Mouse (Mus musculus) MEL (cell line): ENCODE measurements around the gene Map3k6. TPM values are rescaled to one million over a fixed set of nuclear protein-coding genes. Genes with fewer than 3 reads are reported as not detected.

Experiments
- DNase-seq: peaks from one replicate; pipeline ENCODE4 v3.0.0; 2011; ENCODE audit warnings: low read depth, low spot score
- H3K27ac ChIP-seq: 2 replicates; pipeline ENCODE4 v1.5.1; 2012; ENCODE audit warnings: low read depth, mild to moderate bottlenecking, control low read depth, low read length, moderate library complexity; ENCODE audit not compliant: control insufficient read depth
- H3K27me3 ChIP-seq, 2 experiments: fragments of 150-350 bp in 1 of 2; sonication (generic) in 1 of 2; 2 replicates each; pipeline ENCODE4 v1.6.1; 2012; ENCODE audit warnings: low read length in 2 of 2, mild to moderate bottlenecking in 2 of 2, improper control_type of control experiment in 1 of 2, moderate library complexity in 1 of 2; ENCODE audit not compliant: insufficient read depth in 2 of 2, control insufficient read depth in 1 of 2
- H3K36me3 ChIP-seq, 2 experiments: 2 replicates each; pipeline ENCODE4 v1.6.1; 2012 to 2014; ENCODE audit warnings: low read length in 2 of 2, improper control_type of control experiment in 1 of 2, inconsistent platforms in 1 of 2, mild to moderate bottlenecking in 1 of 2; ENCODE audit not compliant: insufficient read depth in 2 of 2, control insufficient read depth in 1 of 2
- H3K4me1 ChIP-seq, 2 experiments: fragments of 150-350 bp in 1 of 2; sonication (generic) in 1 of 2; 2 replicates each; pipeline ENCODE4 v1.6.1; 2012; ENCODE audit warnings: low read length in 2 of 2, improper control_type of control experiment in 1 of 2, mild to moderate bottlenecking in 1 of 2; ENCODE audit not compliant: insufficient read depth in 2 of 2, control insufficient read depth in 1 of 2
- H3K4me3 ChIP-seq, 2 experiments: fragments of 150-350 bp in 1 of 2; sonication (generic) in 1 of 2; 2 replicates each; pipeline ENCODE4 v1.5.1; 2012; ENCODE audit warnings: low read depth in 2 of 2, low read length in 2 of 2, mild to moderate bottlenecking in 2 of 2, moderate library complexity in 2 of 2, control low read depth in 1 of 2, improper control_type of control experiment in 1 of 2; ENCODE audit not compliant: control insufficient read depth in 1 of 2, insufficient read depth in 1 of 2
- H3K79me2 ChIP-seq: 2 replicates; pipeline ENCODE4 v1.6.1; 2012; ENCODE audit warnings: mild to moderate bottlenecking, low read length, moderate library complexity; ENCODE audit not compliant: control insufficient read depth, poor library complexity, insufficient read depth
- H3K9ac ChIP-seq: 2 replicates; pipeline ENCODE4 v1.6.1; 2012; ENCODE audit warnings: low read depth, mild to moderate bottlenecking, control low read depth, low read length, moderate library complexity; ENCODE audit not compliant: control insufficient read depth, poor library complexity, severe bottlenecking
- H3K9me3 ChIP-seq: fragments of 150-350 bp; sonication (generic); replicated peaks from 2 replicates; pipeline ENCODE4 v1.6.1; 2012; ENCODE audit warnings: mild to moderate bottlenecking, low read length, improper control_type of control experiment, moderate library complexity; ENCODE audit not compliant: insufficient read depth
- BHLHE40 ChIP-seq: IDR thresholded peaks from 2 replicates; pipeline ENCODE4 v1.6.1; 2012; ENCODE audit warnings: low read depth, mild to moderate bottlenecking, inconsistent platforms, low read length, improper control_type of control experiment, borderline replicate concordance
- CHD2 ChIP-seq: IDR thresholded peaks from 2 replicates; pipeline ENCODE4 v1.6.1; 2011; ENCODE audit warnings: low read length, improper control_type of control experiment
- CTCF ChIP-seq, 3 experiments: IDR thresholded peaks in 2 of 3; conservative IDR thresholded peaks in 1 of 3; 2 replicates each; pipeline ENCODE4 v1.5.1; 2011 to 2012; ENCODE audit warnings: low read length in 3 of 3, low read depth in 2 of 3, mild to moderate bottlenecking in 2 of 3, improper control_type of control experiment in 1 of 3, inconsistent platforms in 1 of 3, mixed read lengths in 1 of 3, moderate library complexity in 1 of 3; ENCODE audit not compliant: control insufficient read depth in 1 of 3, insufficient read depth in 1 of 3, poor library complexity in 1 of 3, severe bottlenecking in 1 of 3
- E2F4 ChIP-seq: IDR thresholded peaks from 2 replicates; pipeline ENCODE4 v1.6.1; 2011; ENCODE audit warnings: low read depth, low read length, improper control_type of control experiment, borderline replicate concordance
- ETS1 ChIP-seq: IDR thresholded peaks from 2 replicates; pipeline ENCODE4 v1.6.1; 2012; ENCODE audit warnings: low read depth, mild to moderate bottlenecking, inconsistent platforms, low read length, improper control_type of control experiment, moderate library complexity
- GABPA ChIP-seq: IDR thresholded peaks from 2 replicates; pipeline ENCODE4 v1.6.1; 2012; ENCODE audit warnings: low read depth, mild to moderate bottlenecking, inconsistent platforms, low read length, improper control_type of control experiment, moderate library complexity
- KAT2A ChIP-seq: conservative IDR thresholded peaks from 2 replicates; pipeline ENCODE4 v1.6.1; 2012; ENCODE audit warnings: low read depth, low read length, improper control_type of control experiment, inconsistent platforms
- MAZ ChIP-seq: IDR thresholded peaks from 2 replicates; pipeline ENCODE4 v1.6.1; 2012; ENCODE audit warnings: low read depth, mild to moderate bottlenecking, inconsistent platforms, low read length, improper control_type of control experiment
- MEF2A ChIP-seq: IDR thresholded peaks from 2 replicates; pipeline ENCODE4 v1.6.1; 2014; ENCODE audit warnings: low read depth, mild to moderate bottlenecking, inconsistent platforms, low read length, improper control_type of control experiment; ENCODE audit not compliant: poor library complexity, insufficient replicate concordance, severe bottlenecking; ENCODE audit errors: extremely low read depth
- MXI1 ChIP-seq: IDR thresholded peaks from 2 replicates; pipeline ENCODE4 v1.6.1; 2011; ENCODE audit warnings: mild to moderate bottlenecking, low read depth, low read length, improper control_type of control experiment
- POLR2A ChIP-seq, 2 experiments: IDR thresholded peaks; 2 replicates each; pipeline ENCODE4 v1.6.1; 2011 to 2012; ENCODE audit warnings: low read length in 2 of 2, mild to moderate bottlenecking in 2 of 2, control low read depth in 1 of 2, improper control_type of control experiment in 1 of 2, low read depth in 1 of 2, moderate library complexity in 1 of 2; ENCODE audit not compliant: control insufficient read depth in 1 of 2, insufficient read depth in 1 of 2, poor library complexity in 1 of 2
- RCOR1 ChIP-seq: IDR thresholded peaks from 2 replicates; pipeline ENCODE4 v1.6.1; 2012; ENCODE audit warnings: low read depth, mild to moderate bottlenecking, inconsistent platforms, low read length, improper control_type of control experiment
- SIN3A ChIP-seq: IDR thresholded peaks from 2 replicates; pipeline ENCODE4 v1.6.1; 2012; ENCODE audit warnings: low read length, improper control_type of control experiment, inconsistent platforms
- SMC3 ChIP-seq: IDR thresholded peaks from 2 replicates; pipeline ENCODE4 v1.6.1; 2011; ENCODE audit warnings: low read depth, low read length, improper control_type of control experiment
- TAL1 ChIP-seq: IDR thresholded peaks from 2 replicates; pipeline ENCODE4 v1.6.1; 2012; ENCODE audit warnings: mild to moderate bottlenecking, inconsistent platforms, low read length, moderate library complexity, mixed read lengths
- TBP ChIP-seq: IDR thresholded peaks from 2 replicates; pipeline ENCODE4 v1.8.0; 2011; ENCODE audit warnings: low read depth, low read length, improper control_type of control experiment
- TCF12 ChIP-seq: IDR thresholded peaks from 2 replicates; pipeline ENCODE4 v1.6.1; 2014; ENCODE audit warnings: low read depth, mild to moderate bottlenecking, inconsistent platforms, low read length, improper control_type of control experiment, moderate library complexity
- USF1 ChIP-seq: IDR thresholded peaks from 2 replicates; pipeline ENCODE4 v1.6.1; 2014; ENCODE audit warnings: low read depth, mild to moderate bottlenecking, inconsistent platforms, low read length, improper control_type of control experiment, moderate library complexity
- ZC3H11A ChIP-seq: IDR thresholded peaks from 2 replicates; pipeline ENCODE4 v1.6.1; 2012; ENCODE audit warnings: low read depth, mild to moderate bottlenecking, inconsistent platforms, low read length, improper control_type of control experiment
- ZKSCAN1 ChIP-seq: IDR thresholded peaks from 2 replicates; pipeline ENCODE4 v1.6.1; 2012; ENCODE audit warnings: low read depth, mild to moderate bottlenecking, inconsistent platforms, low read length, improper control_type of control experiment, moderate library complexity
- ZNF384 ChIP-seq: IDR thresholded peaks from 2 replicates; pipeline ENCODE4 v1.6.1; 2012; ENCODE audit warnings: low read depth, mild to moderate bottlenecking, inconsistent platforms, low read length, improper control_type of control experiment
- polyA plus RNA-seq, 2 experiments: library from polyadenylated mRNA; stranded (reverse) in 1 of 2; unstranded in 1 of 2; fragments of >175 nt in 1 of 2; fragments of >200 nt in 1 of 2; gene quantifications; 2 replicates each; pipeline versions ENCODE4 v1.2.1 to v1.2.4; 2012; ENCODE audit warnings: low replicate concordance in 2 of 2, low read depth in 1 of 2; ENCODE audit not compliant: insufficient read length in 2 of 2, insufficient read depth in 1 of 2, missing spikeins in 1 of 2
- total RNA-seq: library from RNA; depleted of rRNA; stranded (reverse); fragments of 300-350 nt; gene quantifications from 2 replicates; pipeline ENCODE4 v1.2.3, GENCODE M21; 2012; rRNA removed

Map3k6 gene
- total RNA-seq (12.1 and 21.9 TPM in 2 replicates), polyA plus RNA-seq (10 to 100 TPM in 1 of 2 experiments, not detected in 1; 19.1 TPM)

DNA sequence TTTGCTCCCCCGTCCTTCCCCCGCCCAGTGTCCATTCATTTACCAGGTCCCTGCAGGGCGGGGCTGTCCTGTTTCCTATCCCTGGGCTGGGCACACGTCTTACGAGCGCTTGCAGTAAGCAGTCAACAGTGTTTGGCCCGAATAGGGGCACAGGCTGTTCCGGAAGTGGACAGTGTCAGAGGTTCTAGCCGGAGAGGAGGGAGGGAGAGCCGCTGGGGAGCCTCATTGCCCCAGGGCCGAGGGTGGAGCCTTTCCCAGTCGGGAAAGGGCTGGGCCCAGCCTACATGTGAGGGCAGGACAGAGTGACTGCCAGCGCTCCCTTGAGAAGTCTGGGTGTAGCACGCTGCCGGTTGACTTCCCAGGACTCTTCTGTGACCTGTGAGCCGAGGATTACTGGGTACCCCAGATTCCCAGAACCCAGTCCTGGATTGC is at the start of gene Map3k6:
TSS of gene Map3k6 (plus strand) at position 329 of the 432 bp plus-strand sequence.
- Histone ChIP-seq H3K9ac (peak within 1 kb of the TSS; percentile 74), H3K79me2 (peaks cover 8% of the 10 kb centered on the region), H3K36me3 (peaks cover 0 to 34% of the 10 kb centered on the region in 2 experiments; a peak in 2 of 4 replicates), H3K4me3 (peak within 1 kb of the TSS; percentile 75 to 85), H3K4me1 (peaks cover 10 to 53% of the 10 kb centered on the region in 2 experiments), H3K27me3 (no peaks in the 10 kb centered on the region), H3K9me3 (no peaks in the 10 kb centered on the region), H3K27ac (peak within 1 kb of the TSS; percentile 94)
- DNase-seq = peak; percentile 72
- TF ChIP-seq MXI1 (peak; percentile 66; the same call in 1 of the 2 replicates), MAZ (no peak), CTCF (IDR thresholded peaks at IDR 0.05 in 2 of 3, conservative IDR thresholded peaks at IDR 0.05 in 1 of 3; ENCODE audit: control insufficient read depth in 1 of 3, insufficient read depth in 1 of 3, low read depth in 2 of 3, low read length in 3 of 3, poor library complexity in 1 of 3, severe bottlenecking in 1 of 3) (no peak)

DNA sequence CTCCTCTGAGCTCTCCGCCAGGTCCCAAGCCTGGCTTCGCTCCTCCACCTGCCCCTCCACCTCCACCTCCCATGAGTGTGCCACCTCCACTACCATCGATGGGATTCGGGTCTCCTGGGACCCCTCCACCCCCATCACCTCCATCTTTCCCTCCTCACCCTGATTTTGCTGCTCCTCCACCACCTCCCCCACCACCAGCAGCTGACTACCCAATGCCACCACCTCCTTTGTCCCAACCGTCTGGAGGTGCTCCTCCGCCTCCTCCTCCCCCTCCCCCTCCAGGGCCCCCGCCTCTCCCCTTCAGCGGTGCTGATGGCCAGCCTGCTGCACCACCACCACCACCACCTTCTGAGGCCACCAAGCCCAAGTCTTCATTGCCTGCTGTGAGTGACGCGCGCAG is 46.1 kb upstream of the Map3k6 start:
- Histone ChIP-seq H3K79me2 (no peaks in the 10 kb centered on the region), H3K4me3 (no peak overlapping the region)
- TF ChIP-seq KAT2A (no peak), ETS1 (no peak), SMC3 (no peak), CHD2 (no peak), POLR2A (IDR thresholded peaks at IDR 0.05; ENCODE audit: control insufficient read depth in 1 of 2, insufficient read depth in 1 of 2, low read depth in 1 of 2, low read length in 2 of 2, poor library complexity in 1 of 2) (no peak), ZC3H11A (no peak), USF1 (no peak), E2F4 (no peak), GABPA (no peak), ZNF384 (no peak), ZKSCAN1 (no peak), RCOR1 (no peak), TAL1 (no peak), SIN3A (no peak), TCF12 (no peak), TBP (no peak), BHLHE40 (no peak), MEF2A (no peak)
- TF ChIP-seq, all 39 proteins: peak for 0
- DNase-seq = no peak
- H3K36me3 ChIP-seq = peaks cover 0 to 5% of the 10 kb centered on the region in 2 experiments; a peak in 2 of 4 replicates
- H3K27me3 ChIP-seq = no peaks in the 10 kb centered on the region
- H3K27ac ChIP-seq = no peak overlapping the region
- H3K4me1 ChIP-seq = no peaks in the 10 kb centered on the region
- H3K9ac ChIP-seq = no peak overlapping the region
- H3K9me3 ChIP-seq = no peaks in the 10 kb centered on the region
